ENCODE assay signal across 9 mouse cellular contexts in the genomic region with DNA sequence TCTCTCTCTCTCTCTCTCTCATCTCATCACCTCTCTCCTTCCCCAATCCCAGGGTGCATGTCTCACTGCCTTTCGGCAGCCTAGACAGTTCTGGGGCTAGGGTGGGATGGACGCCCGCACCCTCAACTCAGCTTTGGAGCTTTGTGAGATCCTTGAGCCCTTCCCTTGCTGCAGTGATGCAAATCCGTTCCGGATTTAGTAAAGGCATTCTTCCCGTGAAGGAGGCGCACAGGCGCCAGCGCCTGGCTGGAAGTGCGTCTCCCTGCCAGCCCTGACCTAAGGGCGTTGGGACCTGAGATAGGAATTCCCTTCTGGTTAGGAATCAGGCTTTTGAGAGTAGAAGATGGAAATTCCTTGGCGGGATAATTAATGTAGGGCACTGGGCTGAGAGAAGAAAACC. TPM values are rescaled to one million over a fixed set of nuclear protein-coding genes. Genes with fewer than 3 reads are reported as not detected.
DNase-seq lines count a peak whose midpoint lies in the region; ATAC-seq and TF ChIP-seq lines count a peak whose summit lies in the region.
"Had no signal": no experiment of that assay in that cellular context is flagged by ENCODE, and none has a peak within 500 bp of the region (broad histone marks: within the 10 kb centered on the region; RNA-seq: fewer than 3 reads in every experiment).

No protein-coding gene starts in this region.

- TF ChIP-seq POLR2A in cortical plate, adult 2 months (IDR thresholded peaks at IDR 0.05; ENCODE audit: extremely low read depth, insufficient read depth, low read length) = no peak

- H3K4me3 ChIP-seq in cortical plate, adult 2 months (ENCODE audit: insufficient read depth, low read length) = peak overlapping the region; percentile 3; the same call in 1 of the 2 replicates
- peak overlapping the region; percentile 40 for H3K4me3 ChIP-seq in heart, embryonic 12.5 days
- peak overlapping the region; percentile 18 for H3K4me3 ChIP-seq in midbrain, embryonic 16.5 days (ENCODE audit: low read depth, low read length)

- H3K4me2 ChIP-seq in heart, embryonic 12.5 days = peak overlapping the region; percentile 69
- H3K4me2 ChIP-seq in midbrain, embryonic 16.5 days (ENCODE audit: low read length) = peak overlapping the region; percentile 49

- no peaks in the 10 kb centered on the region for H3K27me3 ChIP-seq in heart, embryonic 12.5 days (replicated peaks)
- no peaks in the 10 kb centered on the region for H3K27me3 ChIP-seq in midbrain, embryonic 16.5 days (ENCODE audit: control insufficient read depth, insufficient read depth, low read depth, low read length)

- peak; percentile 39 for DNase-seq in gastrocnemius, adult 18-20 months (ENCODE audit: low spot score)
- no peak for DNase-seq in gastrocnemius, postnatal 4 days (ENCODE audit: low spot score in 2 of 2)
- peak; percentile 63 for DNase-seq in kidney, postnatal 14 days
- DNase-seq in yolk sac, embryonic 10.5 days (ENCODE audit: low spot score) = no peak

- TF ChIP-seq CTCF in cortical plate, adult 2 months (IDR thresholded peaks at IDR 0.05; ENCODE audit: extremely low read depth, insufficient read depth, low read length) = no peak

- no peaks in the 10 kb centered on the region for H3K9me3 ChIP-seq in heart, embryonic 12.5 days (replicated peaks)
- H3K9me3 ChIP-seq in midbrain, embryonic 16.5 days (replicated peaks; ENCODE audit: control insufficient read depth, low read length, poor library complexity, severe bottlenecking) = no peaks in the 10 kb centered on the region

- peak overlapping the region; percentile 39; the same call in 1 of the 2 replicates for H3K9ac ChIP-seq in heart, embryonic 12.5 days
- peak overlapping the region; percentile 61 for H3K9ac ChIP-seq in midbrain, embryonic 16.5 days (ENCODE audit: low read depth, low read length)

- H3K4me1 ChIP-seq in cortical plate, adult 2 months (ENCODE audit: control insufficient read depth, insufficient read depth, low read length) = no peaks in the 10 kb centered on the region
- peaks cover 17% of the 10 kb centered on the region for H3K4me1 ChIP-seq in heart, embryonic 12.5 days (replicated peaks)
- H3K4me1 ChIP-seq in midbrain, embryonic 16.5 days (ENCODE audit: control insufficient read depth, insufficient read depth, low read length) = peaks cover 4% of the 10 kb centered on the region; the same call in 1 of the 2 replicates

- WGBS in heart, embryonic 12.5 days = 2% methylated on average over 12 of the region's 12 CpGs
- WGBS in midbrain, embryonic 16.5 days = 2% methylated on average over 12 of the region's 12 CpGs

- H3K27ac ChIP-seq in cortical plate, adult 2 months (ENCODE audit: insufficient read depth, low read length) = peak overlapping the region; percentile 58; the same call in 1 of the 2 replicates
- H3K27ac ChIP-seq in heart, embryonic 12.5 days (ENCODE audit: poor library complexity, severe bottlenecking) = 0 out of 2 replicates have a peak overlapping the region, but pooled peaks have one; percentile 26
- H3K27ac ChIP-seq in midbrain, embryonic 16.5 days (ENCODE audit: low read length) = peak overlapping the region; percentile 50; the same call in 1 of the 2 replicates

- no peak; the same call in 1 of the 2 replicates for ATAC-seq in heart, embryonic 12.5 days (ENCODE audit: insufficient number of reproducible peaks, low FRiP score)
- ATAC-seq in midbrain, embryonic 16.5 days = no peak
- no peak for ATAC-seq in monocyte, adult 5-6 weeks (replicated peaks; ENCODE audit: insufficient number of reproducible peaks, low FRiP score, low TSS enrichment, poor library complexity, severe bottlenecking)

- no peaks in the 10 kb centered on the region for H3K36me3 ChIP-seq in heart, embryonic 12.5 days
- H3K36me3 ChIP-seq in midbrain, embryonic 16.5 days (ENCODE audit: control insufficient read depth, insufficient read depth, low read length) = no peaks in the 10 kb centered on the region

RNA-seq across cellular contexts. Expression of gene Gm49337, which starts 9.6 kb away (rescaled TPM):
- total RNA-seq in gastrocnemius, adult 18-20 months (2021) = under 1 TPM; 0.50 to 0.62 TPM
- not detected for total RNA-seq in gastrocnemius, postnatal 4 days (2021)
- not detected in 2 replicates for polyA plus RNA-seq in cortical plate, adult 2 months (2012; rRNA removed)
- polyA plus RNA-seq in heart, embryonic 12.5 days (2016; fragmentation: Nextera tagmentation; extraction: Ambion mirVana) = not detected in 2 replicates
- polyA plus RNA-seq in midbrain, embryonic 16.5 days (2015; fragmentation: Nextera tagmentation; extraction: Ambion mirVana) = not detected in 2 replicates
- total RNA-seq in monocyte, adult 5-6 weeks (2017) = 0.76 TPM in 1 of 3 replicates, not detected in the others
- polyA plus RNA-seq: small intestine, adult 2 months had no signal

RNA-seq across cellular contexts. Expression of gene 1700042G07Rik, which starts 9.6 kb away (rescaled TPM):
- total RNA-seq in gastrocnemius, adult 18-20 months (2021) = not detected
- not detected for total RNA-seq in gastrocnemius, postnatal 4 days (2021)
- polyA plus RNA-seq in cortical plate, adult 2 months (2012; rRNA removed) = not detected in 2 replicates
- not detected in 2 replicates for polyA plus RNA-seq in heart, embryonic 12.5 days (2016; fragmentation: Nextera tagmentation; extraction: Ambion mirVana)
- not detected in 2 replicates for polyA plus RNA-seq in midbrain, embryonic 16.5 days (2015; fragmentation: Nextera tagmentation; extraction: Ambion mirVana)
- not detected in 3 replicates for total RNA-seq in monocyte, adult 5-6 weeks (2017)
- polyA plus RNA-seq: small intestine, adult 2 months had no signal

RNA-seq across cellular contexts. Expression of gene Tspan1, which starts 15.3 kb away (rescaled TPM):
- total RNA-seq in gastrocnemius, adult 18-20 months (2021) = not detected
- not detected for total RNA-seq in gastrocnemius, postnatal 4 days (2021)
- polyA plus RNA-seq in cortical plate, adult 2 months (2012; rRNA removed) = 0.26 and 0.27 TPM in 2 replicates
- not detected in 2 replicates for polyA plus RNA-seq in heart, embryonic 12.5 days (2016; fragmentation: Nextera tagmentation; extraction: Ambion mirVana)
- polyA plus RNA-seq in midbrain, embryonic 16.5 days (2015; fragmentation: Nextera tagmentation; extraction: Ambion mirVana) = not detected in 2 replicates
- total RNA-seq in monocyte, adult 5-6 weeks (2017) = not detected in 3 replicates

RNA-seq across cellular contexts. Expression of gene Lurap1, which starts 31.6 kb away (rescaled TPM):
- total RNA-seq in gastrocnemius, adult 18-20 months (2021) = 1 to 10 TPM; 5.6 to 5.8 TPM
- total RNA-seq in gastrocnemius, postnatal 4 days (2021) = 1 to 10 TPM; 6.8 to 7.6 TPM
- polyA plus RNA-seq in cortical plate, adult 2 months (2012; rRNA removed) = 14.2 TPM in 2 replicates
- polyA plus RNA-seq in heart, embryonic 12.5 days (2016; fragmentation: Nextera tagmentation; extraction: Ambion mirVana) = 2.3 and 2.6 TPM in 2 replicates
- 2.1 and 3.1 TPM in 2 replicates for polyA plus RNA-seq in midbrain, embryonic 16.5 days (2015; fragmentation: Nextera tagmentation; extraction: Ambion mirVana)
- 0.19 TPM in 1 of 3 replicates, not detected in the others for total RNA-seq in monocyte, adult 5-6 weeks (2017)

RNA-seq across cellular contexts. Expression of gene Pik3r3, which starts 38.7 kb away (rescaled TPM):
- total RNA-seq in gastrocnemius, adult 18-20 months (2021) = 1 to 10 TPM; 5.2 to 6.3 TPM
- total RNA-seq in gastrocnemius, postnatal 4 days (2021) = 10 to 100 TPM in 1 of 2 experiments, 1 to 10 TPM in 1; 9.7 to 17.1 TPM
- 34.6 and 35.3 TPM in 2 replicates for polyA plus RNA-seq in cortical plate, adult 2 months (2012; rRNA removed)
- polyA plus RNA-seq in heart, embryonic 12.5 days (2016; fragmentation: Nextera tagmentation; extraction: Ambion mirVana) = 25.6 and 25.8 TPM in 2 replicates
- 80.5 and 94.2 TPM in 2 replicates for polyA plus RNA-seq in midbrain, embryonic 16.5 days (2015; fragmentation: Nextera tagmentation; extraction: Ambion mirVana)
- 0.87 to 2.9 TPM in 2 of 3 replicates, not detected in the other for total RNA-seq in monocyte, adult 5-6 weeks (2017)

Comparison
In these comparisons a context has a peak if more than half of its experiments do, and no peak if none do; other contexts are left out.
1. DNase-seq: peak in gastrocnemius, adult 18-20 months (single experiment) and kidney, postnatal 14 days (single experiment); none in gastrocnemius, postnatal 4 days (0 of 2) and yolk sac, embryonic 10.5 days (single experiment).
2. Peak in every context shown above with its lines, with median percentiles within 50 percentile points of each other: H3K27ac ChIP-seq and H3K4me3 ChIP-seq.